Mouse (Mus musculus) NIH3T3 (cell line): ENCODE results near the gene Olfr1257.

Experiments used
- DNase-seq: peaks from one replicate; pipeline ENCODE4 v3.0.0-alpha.2; 2012; ENCODE audit warnings: low read depth

The Olfr1257 gene

DNA sequence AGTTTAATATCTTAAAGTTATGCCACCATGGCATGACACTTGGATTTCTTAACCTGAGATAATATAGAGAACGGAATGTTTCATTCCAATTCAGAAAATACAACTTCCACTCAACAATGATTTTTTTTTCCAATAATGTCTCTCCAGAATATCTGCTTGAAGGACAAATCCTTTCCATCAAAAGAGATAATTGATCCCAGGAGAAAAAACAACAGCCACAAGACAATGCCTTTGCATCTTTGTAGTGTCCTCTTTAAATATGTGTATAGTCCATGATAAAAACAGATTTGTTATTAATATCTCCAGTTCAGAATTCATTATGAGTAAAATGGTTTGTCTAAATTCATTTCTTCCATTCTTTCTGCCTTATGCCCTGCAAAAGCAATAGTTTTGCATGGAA lies at the start of gene Olfr1257:
Gene Olfr1257 (plus strand): TSS at position 301 of the 400 bp plus-strand sequence.
- DNase-seq = no peak

DNA sequence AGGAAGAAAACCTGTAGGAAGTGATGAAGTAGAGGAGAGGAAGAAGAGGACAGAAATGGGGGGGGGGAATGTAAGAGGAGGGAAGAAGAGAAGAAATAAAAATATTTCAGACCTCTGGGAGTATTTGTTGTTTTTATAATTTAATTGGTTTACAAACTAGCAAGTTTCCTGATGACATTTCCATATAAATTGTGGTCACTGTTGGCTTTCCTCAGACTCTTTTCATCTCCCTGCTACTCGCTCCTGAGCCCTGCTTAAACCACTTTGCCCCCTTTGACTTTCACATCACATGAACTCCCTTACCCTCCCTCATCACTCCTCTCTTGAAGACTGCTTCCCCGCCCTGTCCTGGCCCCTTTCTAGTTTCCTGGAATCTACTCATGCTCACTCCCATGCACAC lies 36.8 kb upstream of the Olfr1257 start, which contains the start of gene Olfr1256:
Gene Olfr1256 (minus strand): TSS at position 101 of the 400 bp plus-strand sequence.
- DNase-seq = no peak

DNA sequence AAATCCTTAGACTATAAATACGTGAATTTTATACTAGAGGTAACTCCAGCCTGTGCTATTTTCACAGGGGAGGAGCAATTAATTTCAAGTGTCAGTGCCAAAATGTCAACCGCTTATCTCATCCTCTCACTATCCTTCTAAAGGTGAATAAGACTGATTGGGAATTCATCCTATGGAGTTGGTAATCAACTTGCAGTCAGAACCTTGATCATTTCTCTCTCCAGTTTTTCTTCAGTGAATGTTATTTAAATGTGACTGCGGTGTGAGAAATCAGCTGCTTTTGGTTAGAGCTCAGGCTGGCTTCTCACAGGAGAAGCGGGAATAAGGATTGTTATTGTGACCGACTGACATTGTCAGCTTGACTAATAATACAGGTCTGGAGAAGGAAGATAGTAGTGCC lies 30.1 kb upstream of the Olfr1257 start, which contains the start of gene Olfr48:
Gene Olfr48 (minus strand): TSS at position 101 of the 400 bp plus-strand sequence.
- no peak for DNase-seq

DNA sequence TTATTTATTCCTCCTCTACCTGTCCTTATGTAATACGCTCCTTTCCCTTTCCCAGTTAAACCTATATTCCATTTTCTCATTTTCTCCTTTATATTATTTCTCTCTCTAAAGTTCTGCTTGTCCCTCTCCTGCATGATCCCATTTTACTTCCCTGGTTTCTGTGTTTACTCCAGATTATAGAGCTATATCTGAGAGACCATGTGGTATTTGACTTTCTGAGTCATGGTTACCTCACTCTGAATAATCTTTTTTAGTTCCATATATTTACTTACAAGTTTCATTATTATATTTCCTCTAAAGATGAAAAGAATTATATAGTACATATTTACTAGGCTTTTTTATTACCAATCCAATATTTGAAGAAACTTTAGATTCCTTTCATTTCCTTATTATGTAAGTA lies 29.0 kb upstream of the Olfr1257 start:
- DNase-seq = no peak

DNA sequence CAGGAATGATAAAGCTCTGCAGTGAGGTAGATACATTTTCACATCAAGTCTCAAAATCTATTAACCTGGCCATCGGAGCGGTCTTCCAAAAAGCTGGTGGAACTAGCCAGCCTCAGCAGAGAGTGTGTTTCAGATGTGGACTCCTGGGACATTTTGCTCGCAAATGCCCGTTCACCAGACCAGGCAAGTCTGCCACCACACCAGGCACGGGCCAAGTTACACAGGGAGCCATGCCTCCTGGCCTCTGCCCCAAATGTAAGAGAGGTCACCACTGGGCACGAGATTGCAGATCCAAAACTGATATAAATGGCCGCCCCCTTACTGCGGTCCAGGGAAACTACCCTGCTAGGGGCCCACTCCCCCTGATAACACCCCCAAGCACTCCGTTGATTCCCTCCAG lies 34.4 kb downstream of the Olfr1257 start:
- peak; percentile 8 for DNase-seq

DNA sequence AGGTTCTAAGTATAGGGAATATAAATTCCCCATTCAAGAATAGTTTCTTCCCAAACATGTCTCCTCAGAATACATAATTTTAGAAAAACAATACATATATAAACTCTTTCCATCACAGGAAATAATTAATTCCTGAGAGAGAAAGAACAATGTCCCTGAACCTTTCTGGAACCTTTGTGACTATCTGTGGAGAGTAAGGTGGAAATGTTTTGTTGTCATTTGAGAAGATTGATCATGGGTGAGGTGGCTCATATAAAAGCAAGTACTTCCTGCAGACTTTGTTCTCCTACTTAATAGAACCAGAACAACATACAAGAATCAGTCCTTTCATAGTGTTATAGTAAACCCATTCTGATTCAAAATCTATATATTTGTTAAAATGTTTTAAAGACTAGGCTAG lies 48.8 kb downstream of the Olfr1257 start, which contains the start of gene Olfr1258:
Gene Olfr1258 (plus strand): TSS at position 301 of the 400 bp plus-strand sequence.
- DNase-seq = no peak
